8 mouse cellular contexts compared by ENCODE assay signal in genomic region chr8:11450184-11451113, GRCm38 (mm10). TPM values are rescaled to one million over a fixed set of nuclear protein-coding genes. Genes with fewer than 3 reads are reported as not detected.
DNase-seq lines count a peak whose midpoint lies in the region; ATAC-seq and TF ChIP-seq lines count a peak whose summit lies in the region.

No protein-coding gene starts in this region.

- no peak overlapping the region for H3K4me3 ChIP-seq in liver, adult 2 months (ENCODE audit: insufficient read depth, low read depth, low read length)
- no peak overlapping the region for H3K4me3 ChIP-seq in hindbrain, embryonic 14.5 days (replicated peaks; ENCODE audit: low read length)
- no peak overlapping the region for H3K4me3 ChIP-seq in liver, embryonic 11.5 days (ENCODE audit: low read depth, low read length)
- no peak overlapping the region for H3K4me3 ChIP-seq in stomach, embryonic 16.5 days (replicated peaks; ENCODE audit: low read length)

- no peak for TF ChIP-seq POLR2A in liver, adult 2 months (IDR thresholded peaks at IDR 0.05; ENCODE audit: extremely low read depth, insufficient read depth, low read length)

- peaks cover 5% of the 10 kb centered on the region; the same call in 1 of the 2 replicates for H3K79me2 ChIP-seq in liver, adult 2 months (ENCODE audit: control insufficient read depth, insufficient read depth, low read length)

- no peak overlapping the region for H3K27ac ChIP-seq in liver, adult 2 months (replicated peaks; ENCODE audit: insufficient read depth, low read depth, low read length)
- no peak overlapping the region for H3K27ac ChIP-seq in hindbrain, embryonic 14.5 days
- H3K27ac ChIP-seq in liver, embryonic 11.5 days (ENCODE audit: low read depth, low read length), result no peak overlapping the region
- H3K27ac ChIP-seq in stomach, embryonic 16.5 days (ENCODE audit: low read length), result no peak overlapping the region

- H3K27me3 ChIP-seq in liver, adult 2 months (ENCODE audit: control insufficient read depth, insufficient read depth, low read length), result no peaks in the 10 kb centered on the region
- H3K27me3 ChIP-seq in hindbrain, embryonic 14.5 days (ENCODE audit: control insufficient read depth, insufficient read depth, low read length), result no peaks in the 10 kb centered on the region
- no peaks in the 10 kb centered on the region for H3K27me3 ChIP-seq in liver, embryonic 11.5 days (replicated peaks; ENCODE audit: control insufficient read depth, insufficient read depth, low read length)
- H3K27me3 ChIP-seq in stomach, embryonic 16.5 days (ENCODE audit: control insufficient read depth, insufficient read depth, low read length), result no peaks in the 10 kb centered on the region

- H3K4me1 ChIP-seq in liver, adult 2 months (ENCODE audit: control insufficient read depth, insufficient read depth, low read length), result peaks cover 6% of the 10 kb centered on the region; the same call in 1 of the 2 replicates
- 0 out of 2 replicates have a peak, but pooled peaks cover 6% of the 10 kb centered on the region for H3K4me1 ChIP-seq in hindbrain, embryonic 14.5 days (replicated peaks; ENCODE audit: control insufficient read depth, insufficient read depth, low read length)
- 0 out of 2 replicates have a peak, but pooled peaks cover 5% of the 10 kb centered on the region for H3K4me1 ChIP-seq in liver, embryonic 11.5 days (replicated peaks; ENCODE audit: control insufficient read depth, insufficient read depth, low read length)
- H3K4me1 ChIP-seq in stomach, embryonic 16.5 days (ENCODE audit: control insufficient read depth, insufficient read depth, low read length), result no peaks in the 10 kb centered on the region

- peaks cover 6% of the 10 kb centered on the region; the same call in 1 of the 2 replicates for H3K36me3 ChIP-seq in liver, adult 2 months (ENCODE audit: control insufficient read depth, insufficient read depth, low read length)
- H3K36me3 ChIP-seq in hindbrain, embryonic 14.5 days (replicated peaks; ENCODE audit: control insufficient read depth, insufficient read depth), result no peaks in the 10 kb centered on the region
- peaks cover 6% of the 10 kb centered on the region; the same call in 1 of the 2 replicates for H3K36me3 ChIP-seq in liver, embryonic 11.5 days (ENCODE audit: control insufficient read depth, insufficient read depth, low read length)
- peaks cover 3% of the 10 kb centered on the region; the same call in 1 of the 2 replicates for H3K36me3 ChIP-seq in stomach, embryonic 16.5 days (ENCODE audit: control insufficient read depth, insufficient read depth, low read length)

- peak; percentile 26 for DNase-seq in liver, adult 2 months (ENCODE audit: extremely low read depth, low read depth, low spot score)
- DNase-seq in liver (no peak), MN1 (ENCODE audit: low spot score) (peak; percentile 44)
- DNase-seq in embryo, embryonic 9.5 days (ENCODE audit: extremely low spot score), result peak; percentile 58
- DNase-seq in hindbrain, embryonic 14.5 days (ENCODE audit: low spot score), result peak; percentile 47
- no peak for DNase-seq in liver, embryonic 11.5 days (ENCODE audit: low spot score)

- peak; percentile 34; the same call in 1 of the 2 replicates for ATAC-seq in hindbrain, embryonic 14.5 days (ENCODE audit: low FRiP score)
- ATAC-seq in liver, embryonic 11.5 days (replicated peaks; ENCODE audit: low FRiP score), result peak; percentile 56
- ATAC-seq in stomach, embryonic 16.5 days (ENCODE audit: insufficient read depth, low FRiP score), result peak; percentile 61
- ATAC-seq in monocyte, adult 5-6 weeks (replicated peaks; ENCODE audit: insufficient number of reproducible peaks, low FRiP score, low TSS enrichment, poor library complexity, severe bottlenecking), result no peak

- peak; percentile 70 for TF ChIP-seq CTCF in liver, adult 2 months (IDR thresholded peaks at IDR 0.05; ENCODE audit: low read depth, low read length)

- H3K9ac ChIP-seq in liver, adult 2 months (ENCODE audit: low read depth, low read length), result no peak overlapping the region
- H3K9ac ChIP-seq in hindbrain, embryonic 14.5 days, result no peak overlapping the region
- no peak overlapping the region for H3K9ac ChIP-seq in liver, embryonic 11.5 days (ENCODE audit: low read depth, low read length)
- H3K9ac ChIP-seq in stomach, embryonic 16.5 days (ENCODE audit: low read length), result no peak overlapping the region

- 47% methylated on average over 8 of the region's 8 CpGs for WGBS in liver, adult 2 months
- WGBS in hindbrain, embryonic 14.5 days, result 25% methylated on average over 8 of the region's 8 CpGs
- WGBS in liver, embryonic 11.5 days, result 41% methylated on average over 8 of the region's 8 CpGs
- 31% methylated on average over 8 of the region's 8 CpGs for WGBS in stomach, embryonic 16.5 days

- H3K9me3 ChIP-seq in hindbrain, embryonic 14.5 days (ENCODE audit: control insufficient read depth, low read length), result no peaks in the 10 kb centered on the region
- H3K9me3 ChIP-seq in liver, embryonic 11.5 days (ENCODE audit: control insufficient read depth, low read length), result no peaks in the 10 kb centered on the region
- H3K9me3 ChIP-seq in stomach, embryonic 16.5 days (replicated peaks; ENCODE audit: control insufficient read depth, low read length), result no peaks in the 10 kb centered on the region

- no peak overlapping the region for H3K4me2 ChIP-seq in hindbrain, embryonic 14.5 days (replicated peaks)
- H3K4me2 ChIP-seq in liver, embryonic 11.5 days, result no peak overlapping the region
- no peak overlapping the region for H3K4me2 ChIP-seq in stomach, embryonic 16.5 days (ENCODE audit: low read depth, low read length)

RNA-seq across cellular contexts. Expression of gene Rab20, which starts 28.1 kb away (rescaled TPM):
- total RNA-seq in liver, adult 2 months (2014; rRNA removed), result 15.9 and 19.7 TPM in 2 replicates
- polyA plus RNA-seq in liver, adult 2 months (2012; rRNA removed), result 21.2 and 23.0 TPM in 2 replicates
- 1.4 TPM in 2 replicates for polyA plus RNA-seq in hindbrain, embryonic 14.5 days (2014; fragmentation: Nextera tagmentation; extraction: Ambion mirVana)
- polyA plus RNA-seq in liver, embryonic 11.5 days (2014; fragmentation: Nextera tagmentation; extraction: Ambion mirVana), result 3.2 and 4.5 TPM in 2 replicates
- 7.5 and 8.1 TPM in 2 replicates for polyA plus RNA-seq in stomach, embryonic 16.5 days (2015; fragmentation: Nextera tagmentation; extraction: Ambion mirVana)
- total RNA-seq in monocyte, adult 5-6 weeks (2017), result 11.7 to 33.0 TPM (median 18.9 TPM) in 3 replicates

RNA-seq across cellular contexts. Expression of gene Naxd, which starts 46.9 kb away (rescaled TPM):
- 84.7 and 94.8 TPM in 2 replicates for total RNA-seq in liver, adult 2 months (2014; rRNA removed)
- 110 and 112 TPM in 2 replicates for polyA plus RNA-seq in liver, adult 2 months (2012; rRNA removed)
- polyA plus RNA-seq in hindbrain, embryonic 14.5 days (2014; fragmentation: Nextera tagmentation; extraction: Ambion mirVana), result 130 and 145 TPM in 2 replicates
- polyA plus RNA-seq in liver, embryonic 11.5 days (2014; fragmentation: Nextera tagmentation; extraction: Ambion mirVana), result 68.7 and 73.8 TPM in 2 replicates
- polyA plus RNA-seq in stomach, embryonic 16.5 days (2015; fragmentation: Nextera tagmentation; extraction: Ambion mirVana), result 110 and 117 TPM in 2 replicates
- total RNA-seq in monocyte, adult 5-6 weeks (2017), result 27.9 to 51.1 TPM (median 46.4 TPM) in 3 replicates

Comparison
In these comparisons a context has a peak if more than half of its experiments do, and no peak if none do; other contexts are left out.
1. DNase-seq: peak in liver, adult 2 months (single experiment), MN1 (single experiment), embryo, embryonic 9.5 days (single experiment) and hindbrain, embryonic 14.5 days (single experiment); none in liver (single experiment) and liver, embryonic 11.5 days (single experiment).